ENCODE assay signal across 25 mouse cellular contexts in the genomic region with DNA sequence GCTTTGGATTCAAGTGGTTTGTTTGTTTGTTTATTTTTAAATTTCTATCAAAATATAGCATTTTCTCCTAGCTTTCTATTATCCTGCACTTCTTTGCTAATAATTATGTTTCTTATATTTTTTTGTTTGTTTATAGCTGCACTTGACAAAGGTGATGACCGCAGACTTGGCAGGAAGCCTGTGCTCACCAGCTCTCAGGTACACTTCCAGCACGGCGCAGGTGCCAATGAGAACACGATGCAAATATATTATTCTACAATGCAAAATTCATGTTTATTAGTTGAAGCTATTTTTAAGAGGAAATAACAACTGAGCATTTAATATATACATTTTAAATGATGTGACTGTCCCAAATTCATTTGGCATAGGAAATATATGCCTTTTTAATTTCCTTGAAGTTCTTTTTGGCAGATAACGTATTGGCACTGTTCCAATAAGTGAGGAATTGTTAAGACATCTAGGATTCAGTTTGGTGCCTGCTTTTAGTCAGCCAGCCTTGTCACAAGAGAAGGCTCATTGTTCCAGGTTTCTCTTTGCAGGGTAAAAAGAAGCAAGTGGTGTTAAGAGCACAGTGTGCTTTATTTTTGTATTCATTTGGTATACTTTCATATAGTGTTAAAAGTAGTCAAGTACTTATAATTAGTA. TPM values are rescaled to one million over a fixed set of nuclear protein-coding genes. Genes with fewer than 3 reads are reported as not detected.
DNase-seq lines count a peak whose midpoint lies in the region; ATAC-seq and TF ChIP-seq lines count a peak whose summit lies in the region.
"Had no signal": no experiment of that assay in that cellular context is flagged by ENCODE, and none has a peak within 500 bp of the region (broad histone marks: within the 10 kb centered on the region; RNA-seq: fewer than 3 reads in every experiment).

No protein-coding gene starts in this region.

- H3K27me3 ChIP-seq in forebrain, postnatal 0 days (ENCODE audit: insufficient read depth, low read length): no peaks in the 10 kb centered on the region
- no peaks in the 10 kb centered on the region for H3K27me3 ChIP-seq in forebrain, embryonic 12.5 days
- H3K27me3 ChIP-seq: kidney, embryonic 15.5 days; liver, embryonic 15.5 days; neural tube, embryonic 15.5 days had no signal

- DNase-seq in forebrain, postnatal 0 days: no peak
- peak; percentile 83 for DNase-seq in brain, adult 2 months (ENCODE audit: low read depth, low spot score)
- DNase-seq in brain, embryonic 14.5 days (ENCODE audit: low read depth): peak; percentile 63
- DNase-seq in cerebellum, postnatal 10 days: peak; percentile 80 to 82
- no peak for DNase-seq in adrenal gland, postnatal 25 days
- no peak for DNase-seq in spleen, adult 18-20 months
- DNase-seq: adrenal gland, adult 2 months; gastrocnemius, postnatal 14 days; heart, adult 11 months; kidney, postnatal 36 days; liver; right cerebral cortex, adult 18-20 months; thymus, adult 18-20 months; thymus, postnatal 4 days had no signal

- no peak for TF ChIP-seq POLR2A in brain, embryonic 14.5 days (IDR thresholded peaks at IDR 0.05; ENCODE audit: borderline replicate concordance, extremely low read depth, insufficient read depth, insufficient read length, poor library complexity, severe bottlenecking)

- H3K9me3 ChIP-seq in forebrain, postnatal 0 days (ENCODE audit: low read length): no peaks in the 10 kb centered on the region
- no peaks in the 10 kb centered on the region for H3K9me3 ChIP-seq in forebrain, embryonic 12.5 days
- H3K9me3 ChIP-seq: hindbrain, embryonic 10.5 days; kidney, embryonic 15.5 days; limb, embryonic 10.5 days; liver, embryonic 15.5 days; neural tube, embryonic 15.5 days had no signal

- no peak overlapping the region for H3K27ac ChIP-seq in forebrain, postnatal 0 days (ENCODE audit: low read depth, low read length)
- no peak overlapping the region for H3K27ac ChIP-seq in forebrain, embryonic 12.5 days
- H3K27ac ChIP-seq: hindbrain, embryonic 10.5 days; kidney, embryonic 15.5 days; limb, embryonic 10.5 days; liver, embryonic 15.5 days; macrophage; neural tube, embryonic 15.5 days had no signal

- no peak overlapping the region for H3K9ac ChIP-seq in forebrain, postnatal 0 days
- H3K9ac ChIP-seq in forebrain, embryonic 12.5 days: no peak overlapping the region
- H3K9ac ChIP-seq: kidney, embryonic 15.5 days; liver, embryonic 15.5 days; neural tube, embryonic 15.5 days had no signal

- H3K4me2 ChIP-seq in forebrain, postnatal 0 days (ENCODE audit: low read depth): peak overlapping the region; percentile 26; the same call in 1 of the 2 replicates
- H3K4me2 ChIP-seq in forebrain, embryonic 12.5 days: no peak overlapping the region
- H3K4me2 ChIP-seq: heart, embryonic 11.5 days; kidney, embryonic 15.5 days; liver, embryonic 15.5 days had no signal

- H3K4me1 ChIP-seq in forebrain, postnatal 0 days (ENCODE audit: insufficient read depth): peaks cover 20% of the 10 kb centered on the region; the same call in 1 of the 2 replicates
- peaks cover 21% of the 10 kb centered on the region for H3K4me1 ChIP-seq in forebrain, embryonic 12.5 days
- H3K4me1 ChIP-seq: kidney, embryonic 15.5 days; liver, embryonic 15.5 days had no signal

- no peak for TF ChIP-seq CTCF in forebrain, postnatal 0 days (IDR thresholded peaks at IDR 0.05; ENCODE audit: low read depth)
- TF ChIP-seq CTCF in brain, embryonic 14.5 days (IDR thresholded peaks at IDR 0.05; ENCODE audit: borderline replicate concordance, extremely low read depth, insufficient read depth, insufficient read length): no peak

- 54% methylated on average over 5 of the region's 5 CpGs for WGBS in forebrain, postnatal 0 days
- WGBS in forebrain, embryonic 12.5 days: 82% methylated on average over 5 of the region's 5 CpGs

- H3K4me3 ChIP-seq in forebrain, postnatal 0 days (ENCODE audit: low read depth, low read length): no peak overlapping the region
- no peak overlapping the region for H3K4me3 ChIP-seq in forebrain, embryonic 12.5 days (replicated peaks)
- H3K4me3 ChIP-seq: hindbrain, embryonic 10.5 days; kidney, embryonic 15.5 days; limb, embryonic 10.5 days; liver, embryonic 15.5 days had no signal

- H3K36me3 ChIP-seq in forebrain, postnatal 0 days (ENCODE audit: insufficient read depth): peaks cover 14% of the 10 kb centered on the region
- peaks cover 14% of the 10 kb centered on the region for H3K36me3 ChIP-seq in forebrain, embryonic 12.5 days (replicated peaks)
- H3K36me3 ChIP-seq: kidney, embryonic 15.5 days had no signal

- no peak for ATAC-seq in forebrain, postnatal 0 days
- no peak for ATAC-seq in forebrain, embryonic 12.5 days (ENCODE audit: low FRiP score)
- ATAC-seq: intestine, postnatal 0 days had no signal

RNA-seq across cellular contexts. Expression of a gene that starts 7.4 kb away (rescaled TPM):
- 0.15 and 0.29 TPM in 2 replicates for total RNA-seq in forebrain, postnatal 0 days (2014; rRNA removed)
- polyA plus RNA-seq in forebrain, postnatal 0 days (2015; fragmentation: Nextera tagmentation; extraction: Ambion mirVana): 0.09 and 0.21 TPM in 2 replicates
- polyA plus RNA-seq in forebrain, embryonic 12.5 days (2016; fragmentation: Nextera tagmentation; extraction: Ambion mirVana): 0.32 and 0.49 TPM in 2 replicates
- 0.16 and 0.33 TPM in 2 replicates for polyA plus RNA-seq in brain, embryonic 14.5 days (2012; rRNA removed)
- not detected in 2 replicates for total RNA-seq in adrenal gland, postnatal 25 days (2021)
- total RNA-seq: adrenal gland, adult 2 months; gastrocnemius, postnatal 14 days had no signal
- polyA plus RNA-seq: adrenal gland, adult 2 months had no signal

RNA-seq across cellular contexts. Expression of a gene that starts 34.5 kb away (rescaled TPM):
- total RNA-seq in forebrain, postnatal 0 days (2014; rRNA removed): 0.23 and 0.38 TPM in 2 replicates
- 0.06 and 0.12 TPM in 2 replicates for polyA plus RNA-seq in forebrain, postnatal 0 days (2015; fragmentation: Nextera tagmentation; extraction: Ambion mirVana)
- polyA plus RNA-seq in forebrain, embryonic 12.5 days (2016; fragmentation: Nextera tagmentation; extraction: Ambion mirVana): 0.06 and 0.19 TPM in 2 replicates
- 0.10 TPM in 2 replicates for polyA plus RNA-seq in brain, embryonic 14.5 days (2012; rRNA removed)
- total RNA-seq in adrenal gland, postnatal 25 days (2021): 0.06 TPM in 1 of 2 replicates, not detected in the other
- total RNA-seq: adrenal gland, adult 2 months; gastrocnemius, postnatal 14 days; MEL had no signal
- polyA plus RNA-seq: C2C12; liver, embryonic 15.5 days; macrophage had no signal

Comparison
In these comparisons a context has a peak if more than half of its experiments do, and no peak if none do; other contexts are left out.
1. DNase-seq: peak in brain, adult 2 months (single experiment), brain, embryonic 14.5 days (single experiment) and cerebellum, postnatal 10 days (2 of 2); none in forebrain, postnatal 0 days (single experiment), adrenal gland, postnatal 25 days (single experiment) and spleen, adult 18-20 months (0 of 2).